Mouse (Mus musculus): ENCODE measurements around the gene Arhgap31. TPM values are rescaled to one million over a fixed set of nuclear protein-coding genes. Genes with fewer than 3 reads are reported as not detected.
A peak's percentile ranks its signal among the peaks of the same experiment; 100 is the strongest.

The Arhgap31 gene
- total and polyA plus RNA-seq, 3 experiments: 0.01 to 0.04 TPM; not detected in 1

DNA sequence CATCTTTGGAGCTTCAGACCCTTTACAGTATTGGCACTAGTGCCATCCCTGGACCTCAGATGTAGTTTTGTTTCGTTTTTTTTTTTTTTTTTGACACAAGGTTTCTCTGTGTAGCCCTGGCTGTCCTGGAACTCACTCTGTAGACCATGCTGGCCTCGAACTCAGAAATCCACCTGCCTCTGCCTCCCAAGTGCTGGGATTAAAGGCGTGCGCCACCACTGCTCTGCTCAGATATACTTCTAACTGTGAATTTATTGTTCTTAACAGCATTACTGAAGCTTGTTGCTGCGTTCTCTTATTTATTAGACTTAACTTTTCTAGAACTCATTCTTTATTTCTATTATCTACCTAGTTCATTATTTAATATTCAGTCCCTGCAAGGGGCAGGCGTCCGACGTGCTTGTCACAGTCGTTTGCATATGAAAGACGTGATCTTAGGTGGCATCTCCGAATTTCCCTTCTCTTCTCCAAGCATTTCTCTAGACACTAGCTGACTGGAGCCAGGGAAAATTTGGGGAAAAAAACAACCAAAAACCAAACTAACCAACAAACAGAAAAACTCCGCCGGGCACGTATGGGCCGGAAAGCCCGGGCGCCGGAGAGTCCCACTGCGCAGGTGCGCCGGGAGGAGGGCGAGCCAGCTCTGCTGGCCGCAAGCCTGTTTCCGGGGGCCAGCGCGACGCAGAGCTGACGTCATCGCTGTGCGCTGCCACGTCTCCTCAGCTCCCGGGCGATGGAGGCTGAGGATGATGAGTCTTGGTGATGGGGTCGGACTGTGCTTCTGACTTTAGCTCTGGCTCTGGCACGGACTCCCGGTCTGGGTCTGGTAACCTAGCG is 150.7 kb downstream of the Arhgap31 start (continued):
- TF ChIP-seq BHLHE40 (IDR thresholded peaks at IDR 0.05; ENCODE audit: borderline replicate concordance, low read depth, low read length) (no peak), GATA1 (IDR thresholded peaks at IDR 0.05; ENCODE audit: low read depth, low read length) (no peak), NELFE (IDR thresholded peaks at IDR 0.05; ENCODE audit: low read depth, low read length) (peak; percentile 97), HCFC1 (IDR thresholded peaks at IDR 0.05; ENCODE audit: low read depth, low read length) (peak; percentile 93)

GRCm38 (mm10) chr16:38558221-38558748 is 154.8 kb downstream of the Arhgap31 start, which contains the start of gene Tmem39a:
TSS of gene Tmem39a (plus strand) at chr16:38558698.
- Histone ChIP-seq H3K36me3 (ENCODE audit: control insufficient read depth in 1 of 2, insufficient read depth in 2 of 2, low read length in 2 of 2) (peaks cover 0 to 5% of the 10 kb centered on the region in 2 experiments; a peak in 1 of 4 replicates), H3K9me3 (replicated peaks; ENCODE audit: insufficient read depth, low read length) (no peaks in the 10 kb centered on the region), H3K4me3 (ENCODE audit: control insufficient read depth in 1 of 2, insufficient read depth in 1 of 2, low read depth in 2 of 2, low read length in 2 of 2) (no peak within 1 kb of the TSS), H3K9ac (ENCODE audit: control insufficient read depth, low read depth, low read length, poor library complexity, severe bottlenecking) (no peak within 1 kb of the TSS), H3K27me3 (ENCODE audit: control insufficient read depth in 1 of 2, insufficient read depth in 2 of 2, low read length in 2 of 2) (peaks cover 16 to 23% of the 10 kb centered on the region in 2 experiments), H3K79me2 (ENCODE audit: control insufficient read depth, insufficient read depth, low read length, poor library complexity) (peaks cover 6% of the 10 kb centered on the region), H3K4me1 (ENCODE audit: control insufficient read depth in 1 of 2, insufficient read depth in 2 of 2, low read length in 2 of 2) (no peaks in the 10 kb centered on the region; a peak in 1 of 4 replicates), H3K27ac (ENCODE audit: control insufficient read depth, low read depth, low read length) (no peak within 1 kb of the TSS)
- no peak for TF ChIP-seq GABPA (IDR thresholded peaks at IDR 0.05; ENCODE audit: low read depth, low read length)
- no peak for TF ChIP-seq ETS1 (IDR thresholded peaks at IDR 0.05; ENCODE audit: low read depth, low read length)
- TF ChIP-seq TAL1 (IDR thresholded peaks at IDR 0.05; ENCODE audit: low read length): no peak
- no peak for DNase-seq (ENCODE audit: low read depth, low spot score)

DNA sequence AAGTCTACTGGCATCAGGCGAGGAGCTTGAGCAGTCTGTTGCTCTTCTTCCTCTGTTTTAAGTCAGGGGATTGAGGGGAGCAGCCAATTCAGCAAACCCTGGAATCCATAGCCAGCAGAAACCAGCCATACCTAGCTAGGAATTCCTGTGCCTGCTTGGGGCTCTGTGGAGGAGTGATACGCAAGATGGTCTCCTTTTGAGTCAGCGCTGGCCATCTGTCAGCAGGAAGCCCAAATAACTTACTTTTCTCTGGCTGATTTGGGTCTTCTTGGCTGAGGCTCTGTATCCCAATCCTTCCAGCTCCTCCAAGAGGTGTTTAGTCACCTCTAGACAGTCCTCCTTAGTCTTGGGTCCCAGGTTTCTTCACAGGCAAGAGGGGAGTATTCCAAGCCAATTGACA is 157.1 kb downstream of the Arhgap31 start:
- no peak overlapping the region for H3K9ac ChIP-seq (ENCODE audit: control insufficient read depth, low read depth, low read length, poor library complexity, severe bottlenecking)
- H3K4me1 ChIP-seq (ENCODE audit: control insufficient read depth in 1 of 2, insufficient read depth in 2 of 2, low read length in 2 of 2): no peaks in the 10 kb centered on the region
- DNase-seq (ENCODE audit: low read depth, low spot score): no peak
- H3K36me3 ChIP-seq (ENCODE audit: control insufficient read depth in 1 of 2, insufficient read depth in 2 of 2, low read length in 2 of 2): no peaks in the 10 kb centered on the region
- H3K27ac ChIP-seq (ENCODE audit: control insufficient read depth, low read depth, low read length): no peak overlapping the region
- H3K79me2 ChIP-seq (ENCODE audit: control insufficient read depth, insufficient read depth, low read length, poor library complexity): no peaks in the 10 kb centered on the region
- H3K4me3 ChIP-seq (ENCODE audit: control insufficient read depth in 1 of 2, insufficient read depth in 1 of 2, low read depth in 2 of 2, low read length in 2 of 2): no peak overlapping the region
- TF ChIP-seq EP300 (IDR thresholded peaks at IDR 0.05; ENCODE audit: low read depth in 1 of 2, low read length in 2 of 2) (no peak), CTCF (IDR thresholded peaks at IDR 0.05 in 2 of 3, conservative IDR thresholded peaks at IDR 0.05 in 1 of 3; ENCODE audit: control insufficient read depth in 1 of 3, insufficient read depth in 1 of 3, low read depth in 2 of 3, low read length in 3 of 3, poor library complexity in 1 of 3, severe bottlenecking in 1 of 3) (no peak), CHD2 (IDR thresholded peaks at IDR 0.05; ENCODE audit: low read length) (no peak), ZKSCAN1 (IDR thresholded peaks at IDR 0.05; ENCODE audit: low read depth, low read length) (no peak), MYB (IDR thresholded peaks at IDR 0.05; ENCODE audit: low read depth, low read length) (no peak), ZC3H11A (IDR thresholded peaks at IDR 0.05; ENCODE audit: low read depth, low read length) (no peak), BHLHE40 (IDR thresholded peaks at IDR 0.05; ENCODE audit: borderline replicate concordance, low read depth, low read length) (no peak), E2F4 (IDR thresholded peaks at IDR 0.05; ENCODE audit: borderline replicate concordance, low read depth, low read length) (no peak), NELFE (IDR thresholded peaks at IDR 0.05; ENCODE audit: low read depth, low read length) (no peak)
- H3K27me3 ChIP-seq (ENCODE audit: control insufficient read depth in 1 of 2, insufficient read depth in 2 of 2, low read length in 2 of 2): peaks cover 16 to 24% of the 10 kb centered on the region in 2 experiments
- H3K9me3 ChIP-seq (replicated peaks; ENCODE audit: insufficient read depth, low read length): no peaks in the 10 kb centered on the region
